Mouse (Mus musculus) E14TG2a.4 (cell line): ENCODE measurements at regions not wholly inside any gene's neighbourhood (a gene's known extent, or its start where the extent isn't known, plus 50 kb on each side); places are given as distances from the start of the nearest gene placed in this dataset.

ENCODE experiments used
- CTCF ChIP-seq: conservative IDR thresholded peaks from 2 replicates; pipeline ENCODE4 v1.5.1; 2014; ENCODE audit warnings: low read length
- POU5F1 ChIP-seq: IDR thresholded peaks from 2 replicates; pipeline ENCODE4 v1.6.1; 2014; ENCODE audit warnings: low read length, borderline replicate concordance

DNA sequence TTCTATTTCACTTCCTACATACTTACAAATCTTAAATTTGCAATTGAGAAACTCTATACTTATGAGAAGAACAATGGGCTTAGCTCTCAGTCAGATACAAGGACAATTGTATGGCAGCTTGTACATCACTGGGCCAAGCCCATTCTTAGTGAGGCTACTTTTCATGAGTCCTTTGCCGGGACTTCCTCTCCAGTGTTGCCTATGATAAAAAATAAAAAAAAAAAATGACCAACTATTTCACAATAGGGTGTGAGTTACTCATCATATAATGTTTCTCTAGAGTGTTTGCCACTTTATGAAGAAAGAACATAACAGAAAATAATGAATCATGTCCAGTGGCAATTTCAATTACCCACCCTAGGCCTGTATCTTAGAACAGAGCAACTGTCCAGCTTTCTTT is 96.1 kb upstream of the Acvr2a start:
- no peak for TF ChIP-seq CTCF
- TF ChIP-seq POU5F1, result no peak
